Mouse (Mus musculus): ENCODE measurements around the gene Vmn2r109.

- TF ChIP-seq CTCF (conservative IDR thresholded peaks at IDR 0.05 in 1 of 2, IDR thresholded peaks at IDR 0.05 in 1 of 2; ENCODE audit: low read depth in 2 of 2, low read length in 2 of 2) (no peak), POLR2A (IDR thresholded peaks at IDR 0.05; ENCODE audit: low read depth, low read length) (no peak), CHD1 (IDR thresholded peaks at IDR 0.05; ENCODE audit: low read depth, low read length) (no peak), EP300 (IDR thresholded peaks at IDR 0.05; ENCODE audit: low read length) (no peak)
Measured at GRCm38 (mm10) chr17:20564656-20565055, at the start of gene Vmn2r109.

Measured in CH12.LX (cell line).